Mouse (Mus musculus): Measurements from ENCODE around the gene Phf24. TPM values are rescaled to one million over a fixed set of nuclear protein-coding genes. Genes with fewer than 3 reads are reported as not detected.
"Not testable (repeated sequence)": the region's sequence is repeated elsewhere in the genome, so short reads cannot be mapped to it uniquely, and the experiment has no call there.

Phf24 gene
- polyA plus RNA-seq, 1 experiment = 1.1 TPM

DNA sequence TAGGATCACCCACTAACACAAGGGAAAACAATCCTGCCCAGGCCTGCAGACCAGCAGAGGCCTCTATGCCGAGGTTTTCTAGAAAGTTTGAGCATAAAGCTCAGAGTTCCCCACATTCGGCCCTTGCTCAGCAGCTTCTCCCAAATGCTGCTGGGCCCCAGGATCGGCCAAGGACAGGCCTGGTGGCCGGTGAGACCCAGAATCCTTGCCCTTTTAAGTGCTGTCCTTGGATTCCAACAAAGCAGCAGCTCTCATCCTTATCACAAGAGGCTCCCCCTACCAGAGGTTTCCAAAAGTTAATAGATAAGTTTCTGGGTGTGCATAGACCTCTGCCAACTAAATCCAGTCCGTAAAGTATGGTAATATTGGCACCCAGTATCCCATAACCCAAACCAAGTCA is 57.4 kb downstream of the Phf24 start:
- no peak overlapping the region for H3K27ac ChIP-seq (ENCODE audit: insufficient read depth, low read length)
- 0 out of 2 replicates have a peak, but pooled peaks cover 2% of the 10 kb centered on the region for H3K36me3 ChIP-seq (ENCODE audit: control insufficient read depth, insufficient read depth, low read length)
- DNase-seq (ENCODE audit: low read depth in 1 of 2, low spot score in 2 of 2) = no peak
- TF ChIP-seq POLR2A (IDR thresholded peaks at IDR 0.05; ENCODE audit: low read depth, low read length) (no peak), CTCF (IDR thresholded peaks at IDR 0.05; ENCODE audit: extremely low read depth, insufficient read depth, insufficient read length, insufficient replicate concordance) (no peak)
- no peak overlapping the region for H3K4me3 ChIP-seq (ENCODE audit: extremely low read depth, insufficient read depth, insufficient read length)
- no peaks in the 10 kb centered on the region for H3K4me1 ChIP-seq (ENCODE audit: control insufficient read depth, insufficient read depth, insufficient read length)
- WGBS = 90% methylated on average over 5 of the region's 5 CpGs
- H3K27me3 ChIP-seq (ENCODE audit: control insufficient read depth, insufficient read depth, low read length) = no peaks in the 10 kb centered on the region

DNA sequence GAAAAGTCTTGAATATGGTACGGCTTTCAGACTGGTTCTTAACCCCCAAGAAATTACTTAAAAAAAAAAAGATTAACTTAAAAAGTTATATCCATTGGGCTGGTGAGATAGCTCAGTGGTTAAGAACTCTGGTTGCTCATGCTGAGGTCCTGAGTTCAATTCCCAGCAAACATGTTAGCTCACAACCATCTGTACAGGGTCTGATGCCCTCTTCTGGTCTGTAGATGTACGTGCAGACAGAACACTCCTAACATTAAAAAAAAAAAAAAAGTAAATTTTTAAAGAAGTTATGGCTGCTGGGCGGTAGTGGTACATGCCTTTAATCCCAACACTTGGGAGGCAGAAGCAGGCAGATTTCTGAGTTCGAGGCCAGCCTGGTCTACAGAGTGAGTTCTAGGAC is 61.6 kb downstream of the Phf24 start:
- Histone ChIP-seq H3K4me1 (ENCODE audit: control insufficient read depth, insufficient read depth, insufficient read length) (no peaks in the 10 kb centered on the region), H3K36me3 (ENCODE audit: control insufficient read depth, insufficient read depth, low read length) (peaks cover 13% of the 10 kb centered on the region), H3K27ac (ENCODE audit: insufficient read depth, low read length) (no peak overlapping the region), H3K4me3 (ENCODE audit: extremely low read depth, insufficient read depth, insufficient read length) (no peak overlapping the region), H3K27me3 (ENCODE audit: control insufficient read depth, insufficient read depth, low read length) (no peaks in the 10 kb centered on the region)
- 85% methylated on average over 4 of the region's 4 CpGs for WGBS
- no peak for TF ChIP-seq POLR2A (IDR thresholded peaks at IDR 0.05; ENCODE audit: low read depth, low read length)
- DNase-seq (ENCODE audit: low read depth in 1 of 2, low spot score in 2 of 2) = no peak

DNA sequence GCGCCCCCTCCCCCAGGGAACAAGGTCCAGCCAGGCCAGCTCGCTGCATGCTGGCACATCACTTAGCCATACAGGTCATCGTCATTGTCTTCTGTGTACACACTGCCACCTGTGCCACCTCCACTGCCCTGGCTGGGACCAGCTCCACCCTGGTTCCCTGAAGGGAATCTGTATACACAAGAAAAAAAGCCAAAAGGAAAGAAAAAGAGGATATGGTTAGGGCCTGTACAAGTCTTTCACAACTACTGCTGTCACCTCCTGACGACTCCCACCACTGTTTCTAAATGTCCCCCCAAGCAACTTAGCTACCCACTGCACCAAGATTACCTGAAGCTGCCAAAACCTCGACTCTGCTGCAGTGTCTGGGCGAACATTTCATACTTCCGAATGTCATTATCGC is 64.0 kb downstream of the Phf24 start:
- WGBS = 89% methylated on average over 8 of the region's 8 CpGs
- H3K27me3 ChIP-seq (ENCODE audit: control insufficient read depth, insufficient read depth, low read length); H3K27ac ChIP-seq (ENCODE audit: insufficient read depth, low read length); H3K4me1 ChIP-seq (ENCODE audit: control insufficient read depth, insufficient read depth, insufficient read length); H3K4me3 ChIP-seq (ENCODE audit: extremely low read depth, insufficient read depth, insufficient read length); DNase-seq (ENCODE audit: low read depth in 1 of 2, low spot score in 2 of 2): not testable (repeated sequence)
- peaks cover 31% of the 10 kb centered on the region for H3K36me3 ChIP-seq (ENCODE audit: control insufficient read depth, insufficient read depth, low read length)

DNA sequence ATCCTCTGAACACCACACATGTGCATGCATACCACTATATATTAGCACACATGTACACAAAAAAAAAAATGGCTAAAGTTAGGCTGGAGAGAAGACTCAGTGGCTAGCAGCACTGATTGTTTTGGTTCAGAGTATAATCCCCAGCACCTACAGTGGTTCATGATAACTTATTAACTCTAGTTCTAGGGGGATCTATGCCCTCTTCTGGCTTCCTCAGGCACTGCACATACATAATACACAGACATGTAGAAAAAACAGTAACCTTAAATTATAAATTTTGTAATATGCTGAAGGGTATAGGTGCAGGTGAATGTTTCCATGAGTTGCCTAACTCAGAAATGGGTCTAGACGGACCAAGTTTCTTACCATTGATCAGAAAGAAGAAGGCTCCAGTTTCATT is 71.8 kb downstream of the Phf24 start:
- Histone ChIP-seq H3K4me3 (ENCODE audit: extremely low read depth, insufficient read depth, insufficient read length) (no peak overlapping the region), H3K36me3 (ENCODE audit: control insufficient read depth, insufficient read depth, low read length) (peaks cover 67% of the 10 kb centered on the region), H3K27ac (ENCODE audit: insufficient read depth, low read length) (no peak overlapping the region), H3K4me1 (ENCODE audit: control insufficient read depth, insufficient read depth, insufficient read length) (no peaks in the 10 kb centered on the region), H3K27me3 (ENCODE audit: control insufficient read depth, insufficient read depth, low read length) (no peaks in the 10 kb centered on the region)
- TF ChIP-seq CTCF (IDR thresholded peaks at IDR 0.05; ENCODE audit: extremely low read depth, insufficient read depth, insufficient read length, insufficient replicate concordance) (no peak), POLR2A (IDR thresholded peaks at IDR 0.05; ENCODE audit: low read depth, low read length) (no peak)
- WGBS = 90% methylated on average over 1 of the region's 1 CpGs
- no peak for DNase-seq (ENCODE audit: low read depth in 1 of 2, low spot score in 2 of 2)

Other genes starting within 250 kb of the Phf24 start
- gene 4930578G10Rik, start 181.1 kb upstream of the Phf24 start, polyA plus RNA-seq (2012; rRNA removed) = 0.30 TPM in 1 of 2 replicates, not detected in the other
- gene Ccl19, start 160.1 kb upstream of the Phf24 start, polyA plus RNA-seq (2012; rRNA removed) = 467 and 512 TPM in 2 replicates
- gene Ccl21a, start 142.7 kb upstream of the Phf24 start, polyA plus RNA-seq (2012; rRNA removed) = 248 and 325 TPM in 2 replicates
- 0.05 TPM in 1 of 2 replicates, not detected in the other for gene Fam205a1, start 62.8 kb upstream of the Phf24 start, polyA plus RNA-seq (2012; rRNA removed)
- gene Gm12394, start 59.9 kb upstream of the Phf24 start, polyA plus RNA-seq (2012; rRNA removed) = not detected in 2 replicates
- gene Fam205c, start 42.4 kb upstream of the Phf24 start, polyA plus RNA-seq (2012; rRNA removed) = not detected in 2 replicates
- 12.2 and 15.1 TPM in 2 replicates for gene Dnajb5, start 33.2 kb downstream of the Phf24 start, polyA plus RNA-seq (2012; rRNA removed)
- not detected in 2 replicates for gene 1700022I11Rik, start 52.9 kb downstream of the Phf24 start, polyA plus RNA-seq (2012; rRNA removed)
- 68.4 and 76.1 TPM in 2 replicates for gene Vcp, start 83.8 kb downstream of the Phf24 start, polyA plus RNA-seq (2012; rRNA removed)
- gene Fancg, start 93.8 kb downstream of the Phf24 start, polyA plus RNA-seq (2012; rRNA removed) = 13.5 and 16.7 TPM in 2 replicates
- 25.2 and 33.4 TPM in 2 replicates for gene Pigo, start 109.2 kb downstream of the Phf24 start, polyA plus RNA-seq (2012; rRNA removed)
- 42.8 and 47.0 TPM in 2 replicates for gene Stoml2, start 115.0 kb downstream of the Phf24 start, polyA plus RNA-seq (2012; rRNA removed)
- 21.1 and 28.2 TPM in 2 replicates for gene Fam214b, start 129.6 kb downstream of the Phf24 start, polyA plus RNA-seq (2012; rRNA removed)
- 0.65 and 0.92 TPM in 2 replicates for gene Unc13b, start 142.3 kb downstream of the Phf24 start, polyA plus RNA-seq (2012; rRNA removed)